Mouse (Mus musculus): ENCODE measurements around the gene Caprin1. TPM values are rescaled to one million over a fixed set of nuclear protein-coding genes. Genes with fewer than 3 reads are reported as not detected.

Gene Caprin1
- total RNA-seq (2014; rRNA removed; ENCODE audit: low replicate concordance) (143 and 221 TPM in 2 replicates), polyA plus RNA-seq (2015; fragmentation: Nextera tagmentation; extraction: Ambion mirVana) (106 and 114 TPM in 2 replicates)

DNA sequence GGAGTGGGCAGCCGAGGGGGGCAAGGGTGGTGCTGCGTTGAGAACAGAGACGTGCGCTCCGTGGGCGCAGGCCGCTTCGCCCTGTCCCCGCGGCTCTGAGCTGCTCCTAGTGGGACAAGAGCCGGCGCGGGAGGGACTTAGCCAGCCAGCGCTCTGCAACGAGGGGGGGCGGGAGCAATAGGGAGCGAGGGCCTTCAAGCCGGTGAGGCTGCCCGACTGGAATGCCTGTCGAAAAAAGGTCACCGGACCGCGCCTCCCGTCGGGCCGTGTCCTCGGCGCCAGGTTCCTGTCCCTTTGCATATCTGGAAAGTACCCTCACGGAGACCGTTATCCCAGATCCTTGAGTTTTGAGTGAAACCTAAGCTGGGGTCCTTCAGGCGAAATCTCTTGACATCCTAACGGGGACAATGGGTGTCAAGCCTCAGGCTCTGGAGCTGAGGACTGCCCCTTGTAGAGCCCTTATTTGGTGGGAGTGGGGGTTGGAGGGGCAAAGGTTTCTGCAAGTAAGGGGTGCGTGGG lies at the start of gene Caprin1:
TSS of gene Caprin1 (minus strand) at position 159 of the 519 bp plus-strand sequence.
- TF ChIP-seq EP300 (IDR thresholded peaks at IDR 0.05; ENCODE audit: low read depth), result peak; percentile 98
- TF ChIP-seq CTCF (IDR thresholded peaks at IDR 0.05; ENCODE audit: low read depth), result peak; percentile 12; the same call in 1 of the 2 replicates
- Histone ChIP-seq H3K4me1 (ENCODE audit: control insufficient read depth, insufficient read depth) (peaks cover 7% of the 10 kb centered on the region), H3K4me3 (ENCODE audit: low read depth, low read length) (peak within 1 kb of the TSS; percentile 78), H3K36me3 (replicated peaks; ENCODE audit: control insufficient read depth, insufficient read depth, low read length) (peaks cover 15% of the 10 kb centered on the region), H3K9ac (replicated peaks; ENCODE audit: low read depth, low read length) (peak within 1 kb of the TSS; percentile 97), H3K27me3 (ENCODE audit: control insufficient read depth, insufficient read depth, low read length) (no peaks in the 10 kb centered on the region), H3K27ac (ENCODE audit: low read depth) (peak within 1 kb of the TSS; percentile 100), H3K9me3 (replicated peaks; ENCODE audit: control insufficient read depth, low read length) (no peaks in the 10 kb centered on the region), H3K4me2 (ENCODE audit: low read depth, low read length) (peak within 1 kb of the TSS; percentile 57)
- ATAC-seq (ENCODE audit: insufficient read depth, low read depth) (peak; percentile 94), DNase-seq (ENCODE audit: low spot score) (peak; percentile 96)
- WGBS, result under 1% methylated on average over 33 of the region's 33 CpGs

- H3K9me3 ChIP-seq (replicated peaks; ENCODE audit: control insufficient read depth, low read length), result no peaks in the 10 kb centered on the region
- DNase-seq (ENCODE audit: low spot score), result no peak
- no peaks in the 10 kb centered on the region for H3K27me3 ChIP-seq (ENCODE audit: control insufficient read depth, insufficient read depth, low read length)
- H3K4me1 ChIP-seq (ENCODE audit: control insufficient read depth, insufficient read depth), result no peaks in the 10 kb centered on the region
- H3K36me3 ChIP-seq (replicated peaks; ENCODE audit: control insufficient read depth, insufficient read depth, low read length), result no peaks in the 10 kb centered on the region
- WGBS, result 67% methylated on average over 1 of the region's 1 CpGs
- no peak overlapping the region for H3K4me3 ChIP-seq (ENCODE audit: low read depth, low read length)
- TF ChIP-seq CTCF (IDR thresholded peaks at IDR 0.05; ENCODE audit: low read depth), result no peak
- no peak for TF ChIP-seq EP300 (IDR thresholded peaks at IDR 0.05; ENCODE audit: low read depth)
- H3K9ac ChIP-seq (replicated peaks; ENCODE audit: low read depth, low read length), result no peak overlapping the region
- no peak overlapping the region for H3K4me2 ChIP-seq (ENCODE audit: low read depth, low read length)
- H3K27ac ChIP-seq (ENCODE audit: low read depth), result no peak overlapping the region
- ATAC-seq (ENCODE audit: insufficient read depth, low read depth), result no peak
Observed at GRCm38 (mm10) chr2:103846875-103847274, 49.4 kb upstream of the Caprin1 start.

GRCm38 (mm10) chr2:103846271-103846670 lies 48.8 kb upstream of the Caprin1 start:
- ATAC-seq (ENCODE audit: insufficient read depth, low read depth), result no peak
- no peaks in the 10 kb centered on the region for H3K27me3 ChIP-seq (ENCODE audit: control insufficient read depth, insufficient read depth, low read length)
- H3K9me3 ChIP-seq (replicated peaks; ENCODE audit: control insufficient read depth, low read length), result no peaks in the 10 kb centered on the region
- 84% methylated on average over 4 of the region's 4 CpGs for WGBS
- H3K9ac ChIP-seq (replicated peaks; ENCODE audit: low read depth, low read length), result no peak overlapping the region
- no peaks in the 10 kb centered on the region for H3K36me3 ChIP-seq (replicated peaks; ENCODE audit: control insufficient read depth, insufficient read depth, low read length)
- H3K27ac ChIP-seq (ENCODE audit: low read depth), result no peak overlapping the region
- H3K4me2 ChIP-seq (ENCODE audit: low read depth, low read length), result no peak overlapping the region
- no peak overlapping the region for H3K4me3 ChIP-seq (ENCODE audit: low read depth, low read length)
- no peaks in the 10 kb centered on the region for H3K4me1 ChIP-seq (ENCODE audit: control insufficient read depth, insufficient read depth)
- TF ChIP-seq EP300 (IDR thresholded peaks at IDR 0.05; ENCODE audit: low read depth) (no peak), CTCF (IDR thresholded peaks at IDR 0.05; ENCODE audit: low read depth) (no peak)
- DNase-seq (ENCODE audit: low spot score), result no peak

DNA sequence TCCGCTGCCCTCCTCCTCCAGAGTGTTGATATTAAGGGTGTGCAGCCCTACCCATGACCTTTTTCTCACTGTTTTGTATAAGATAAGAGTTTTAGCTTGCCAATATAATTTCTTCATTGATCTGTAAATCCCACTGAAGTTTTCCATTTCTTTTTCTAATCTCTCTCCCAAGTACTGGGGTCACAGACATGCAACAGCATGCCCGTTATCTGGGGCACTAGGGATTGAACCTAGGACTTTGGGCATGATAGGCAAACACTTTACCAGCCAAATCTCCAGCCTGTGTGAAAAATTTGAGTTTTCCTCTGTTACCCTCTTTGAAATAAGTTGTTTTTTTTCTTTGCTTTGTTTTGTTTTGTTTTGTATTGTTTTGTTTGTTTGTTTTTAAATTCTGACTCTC lies 46.6 kb upstream of the Caprin1 start:
- TF ChIP-seq EP300 (IDR thresholded peaks at IDR 0.05; ENCODE audit: low read depth) (no peak), CTCF (IDR thresholded peaks at IDR 0.05; ENCODE audit: low read depth) (no peak)
- Histone ChIP-seq H3K9ac (replicated peaks; ENCODE audit: low read depth, low read length) (no peak overlapping the region), H3K4me1 (ENCODE audit: control insufficient read depth, insufficient read depth) (no peaks in the 10 kb centered on the region), H3K9me3 (replicated peaks; ENCODE audit: control insufficient read depth, low read length) (no peaks in the 10 kb centered on the region), H3K36me3 (replicated peaks; ENCODE audit: control insufficient read depth, insufficient read depth, low read length) (no peaks in the 10 kb centered on the region), H3K27me3 (ENCODE audit: control insufficient read depth, insufficient read depth, low read length) (no peaks in the 10 kb centered on the region), H3K4me2 (ENCODE audit: low read depth, low read length) (no peak overlapping the region), H3K4me3 (ENCODE audit: low read depth, low read length) (no peak overlapping the region), H3K27ac (ENCODE audit: low read depth) (no peak overlapping the region)
- ATAC-seq (ENCODE audit: insufficient read depth, low read depth), result no peak
- no peak for DNase-seq (ENCODE audit: low spot score)
- 83% methylated on average over 2 of the region's 2 CpGs for WGBS

DNA sequence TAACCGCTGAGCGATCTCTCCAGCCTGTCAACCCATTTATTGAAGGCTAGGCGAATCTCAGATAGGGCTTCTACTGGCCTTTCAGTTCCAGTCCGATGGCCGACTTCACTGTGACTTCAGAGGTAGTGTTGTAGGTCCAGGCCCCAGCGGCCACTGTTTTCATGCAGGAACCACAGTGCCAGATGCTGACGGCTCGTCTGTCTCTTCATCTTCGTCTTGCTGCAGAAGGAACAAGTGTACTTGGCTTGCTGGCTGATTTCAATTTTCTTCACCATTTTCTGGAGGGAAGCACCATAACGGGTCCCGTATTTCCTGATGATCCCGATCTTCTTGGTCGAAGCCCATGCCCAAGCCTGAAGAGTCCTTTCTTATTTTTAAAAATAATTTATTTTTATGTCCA lies 45.9 kb upstream of the Caprin1 start:
- TF ChIP-seq CTCF (IDR thresholded peaks at IDR 0.05; ENCODE audit: low read depth), result no peak
- TF ChIP-seq EP300 (IDR thresholded peaks at IDR 0.05; ENCODE audit: low read depth), result no peak
- WGBS, result 94% methylated on average over 13 of the region's 13 CpGs
- Histone ChIP-seq H3K9ac (replicated peaks; ENCODE audit: low read depth, low read length) (no peak overlapping the region), H3K27ac (ENCODE audit: low read depth) (no peak overlapping the region), H3K9me3 (replicated peaks; ENCODE audit: control insufficient read depth, low read length) (no peaks in the 10 kb centered on the region), H3K4me1 (ENCODE audit: control insufficient read depth, insufficient read depth) (no peaks in the 10 kb centered on the region), H3K4me3 (ENCODE audit: low read depth, low read length) (no peak overlapping the region), H3K27me3 (ENCODE audit: control insufficient read depth, insufficient read depth, low read length) (no peaks in the 10 kb centered on the region), H3K36me3 (replicated peaks; ENCODE audit: control insufficient read depth, insufficient read depth, low read length) (no peaks in the 10 kb centered on the region), H3K4me2 (ENCODE audit: low read depth, low read length) (no peak overlapping the region)
- no peak for DNase-seq (ENCODE audit: low spot score)
- no peak for ATAC-seq (ENCODE audit: insufficient read depth, low read depth)

DNA sequence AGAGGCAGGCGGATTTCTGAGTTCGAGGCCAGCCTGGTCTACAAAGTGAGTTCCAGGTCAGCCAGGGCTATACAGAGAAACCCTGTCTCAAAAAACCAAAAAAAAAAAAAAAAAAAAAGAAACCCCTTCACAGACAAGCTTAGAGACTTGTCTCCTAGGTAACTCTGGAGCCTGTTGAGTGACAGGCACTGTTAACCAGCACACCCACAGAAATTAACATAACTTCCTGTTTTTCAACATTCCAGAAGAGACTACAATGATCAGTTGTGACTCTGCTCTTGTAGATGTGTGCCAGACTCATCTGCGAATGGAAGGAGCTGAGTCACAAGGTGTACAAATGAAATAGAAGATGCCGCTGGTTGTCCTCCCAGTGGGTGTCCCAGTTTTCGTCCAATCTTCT lies 44.9 kb upstream of the Caprin1 start:
- Histone ChIP-seq H3K9ac (replicated peaks; ENCODE audit: low read depth, low read length) (no peak overlapping the region), H3K27me3 (ENCODE audit: control insufficient read depth, insufficient read depth, low read length) (no peaks in the 10 kb centered on the region), H3K27ac (ENCODE audit: low read depth) (no peak overlapping the region), H3K36me3 (replicated peaks; ENCODE audit: control insufficient read depth, insufficient read depth, low read length) (no peaks in the 10 kb centered on the region), H3K9me3 (replicated peaks; ENCODE audit: control insufficient read depth, low read length) (no peaks in the 10 kb centered on the region), H3K4me2 (ENCODE audit: low read depth, low read length) (no peak overlapping the region), H3K4me3 (ENCODE audit: low read depth, low read length) (no peak overlapping the region), H3K4me1 (ENCODE audit: control insufficient read depth, insufficient read depth) (no peaks in the 10 kb centered on the region)
- TF ChIP-seq CTCF (IDR thresholded peaks at IDR 0.05; ENCODE audit: low read depth), result no peak
- no peak for TF ChIP-seq EP300 (IDR thresholded peaks at IDR 0.05; ENCODE audit: low read depth)
- whole genome bisulfite sequencing, result 76% methylated on average over 3 of the region's 5 CpGs
- no peak for DNase-seq (ENCODE audit: low spot score)
- no peak for ATAC-seq (ENCODE audit: insufficient read depth, low read depth)

Measured in heart, postnatal 0 days (tissue).